In genomic region chr9:120699781-120700180, GRCm38 (mm10) we compare ENCODE assay signal across 11 mouse cellular contexts.
"Had no signal": no experiment of that assay in that cellular context is flagged by ENCODE, and none has a peak within 500 bp of the region (broad histone marks: within the 10 kb centered on the region; RNA-seq: fewer than 3 reads in every experiment).

No protein-coding gene starts in this region.

- H3K9ac ChIP-seq: intestine, embryonic 15.5 days; kidney, embryonic 15.5 days; limb, embryonic 15.5 days; liver, embryonic 12.5 days; midbrain, embryonic 13.5 days; stomach, embryonic 15.5 days had no signal

- ATAC-seq: intestine, embryonic 15.5 days; liver, embryonic 12.5 days; midbrain, embryonic 13.5 days had no signal

- H3K27me3 ChIP-seq: intestine, embryonic 15.5 days; kidney, embryonic 15.5 days; limb, embryonic 15.5 days; liver, embryonic 12.5 days; midbrain, embryonic 13.5 days; stomach, embryonic 15.5 days had no signal

- H3K4me3 ChIP-seq: intestine, embryonic 15.5 days; kidney, embryonic 15.5 days; limb, embryonic 15.5 days; liver, embryonic 12.5 days; midbrain, embryonic 13.5 days; stomach, embryonic 15.5 days had no signal

- H3K4me1 ChIP-seq: intestine, embryonic 15.5 days; liver, embryonic 12.5 days; stomach, embryonic 15.5 days had no signal

- H3K4me2 ChIP-seq: intestine, embryonic 15.5 days; kidney, embryonic 15.5 days; limb, embryonic 15.5 days; liver, embryonic 12.5 days; midbrain, embryonic 13.5 days; stomach, embryonic 15.5 days had no signal

- H3K27ac ChIP-seq: intestine, embryonic 15.5 days; kidney, embryonic 15.5 days; limb, embryonic 15.5 days; liver, embryonic 12.5 days; midbrain, embryonic 13.5 days; stomach, embryonic 15.5 days had no signal

- H3K36me3 ChIP-seq: intestine, embryonic 15.5 days; kidney, embryonic 15.5 days; limb, embryonic 15.5 days; liver, embryonic 12.5 days; midbrain, embryonic 13.5 days; stomach, embryonic 15.5 days had no signal

- DNase-seq: kidney, adult 2 months; kidney, postnatal 14 days; left cerebral cortex, postnatal 4 days; right cerebral cortex, postnatal 14 days; thymus, postnatal 36 days had no signal

- H3K9me3 ChIP-seq: intestine, embryonic 15.5 days; kidney, embryonic 15.5 days; limb, embryonic 15.5 days; liver, embryonic 12.5 days; midbrain, embryonic 13.5 days; stomach, embryonic 15.5 days had no signal
